Mouse (Mus musculus) heart, embryonic 10.5 days (tissue): ENCODE data around the gene Atp8a1. TPM values are rescaled to one million over a fixed set of nuclear protein-coding genes. Genes with fewer than 3 reads are reported as not detected.

Experiments
- DNase-seq: peaks from one replicate; pipeline ENCODE4 v3.0.0-alpha.2; 2017; ENCODE audit warnings: low spot score
- H3K27ac ChIP-seq: fragments of 300-500 bp; sonication (generic); 2 replicates; pipeline ENCODE4 v1.5.1; 2016; ENCODE audit warnings: mild to moderate bottlenecking
- H3K27me3 ChIP-seq: fragments of 300-500 bp; sonication (generic); 2 replicates; pipeline ENCODE4 v1.6.1; 2016; ENCODE audit warnings: mild to moderate bottlenecking; ENCODE audit not compliant: poor library complexity, insufficient read depth, severe bottlenecking
- H3K36me3 ChIP-seq: fragments of 300-500 bp; sonication (generic); 2 replicates; pipeline ENCODE4 v1.6.1; 2016; ENCODE audit warnings: mild to moderate bottlenecking, moderate library complexity
- H3K4me1 ChIP-seq: fragments of 300-500 bp; sonication (generic); 2 replicates; pipeline ENCODE4 v1.6.1; 2016; ENCODE audit warnings: mild to moderate bottlenecking
- H3K4me3 ChIP-seq: fragments of 300-500 bp; sonication (generic); 2 replicates; pipeline ENCODE4 v1.5.1; 2016; ENCODE audit warnings: mild to moderate bottlenecking, moderate library complexity
- H3K9me3 ChIP-seq: fragments of 300-500 bp; sonication (generic); 2 replicates; pipeline ENCODE4 v1.6.1; 2016; ENCODE audit warnings: mild to moderate bottlenecking, moderate library complexity
- WGBS: fragments of 180-500 bp; shearing (Covaris S2); methylation state at CpG from one replicate; pipeline ENCODE4 v1.1.7; 2016; 5-methylcytosine and 5-hydroxymethylcytosine counted together
- polyA plus RNA-seq: library from polyadenylated mRNA; unstranded; fragments of >200 nt; fragmentation: Nextera tagmentation; extraction: Ambion mirVana; gene quantifications from 2 replicates; pipeline ENCODE4 v1.2.1, GENCODE M21; 2016

Gene Atp8a1
- 16.2 and 19.9 TPM in 2 replicates for polyA plus RNA-seq

DNA sequence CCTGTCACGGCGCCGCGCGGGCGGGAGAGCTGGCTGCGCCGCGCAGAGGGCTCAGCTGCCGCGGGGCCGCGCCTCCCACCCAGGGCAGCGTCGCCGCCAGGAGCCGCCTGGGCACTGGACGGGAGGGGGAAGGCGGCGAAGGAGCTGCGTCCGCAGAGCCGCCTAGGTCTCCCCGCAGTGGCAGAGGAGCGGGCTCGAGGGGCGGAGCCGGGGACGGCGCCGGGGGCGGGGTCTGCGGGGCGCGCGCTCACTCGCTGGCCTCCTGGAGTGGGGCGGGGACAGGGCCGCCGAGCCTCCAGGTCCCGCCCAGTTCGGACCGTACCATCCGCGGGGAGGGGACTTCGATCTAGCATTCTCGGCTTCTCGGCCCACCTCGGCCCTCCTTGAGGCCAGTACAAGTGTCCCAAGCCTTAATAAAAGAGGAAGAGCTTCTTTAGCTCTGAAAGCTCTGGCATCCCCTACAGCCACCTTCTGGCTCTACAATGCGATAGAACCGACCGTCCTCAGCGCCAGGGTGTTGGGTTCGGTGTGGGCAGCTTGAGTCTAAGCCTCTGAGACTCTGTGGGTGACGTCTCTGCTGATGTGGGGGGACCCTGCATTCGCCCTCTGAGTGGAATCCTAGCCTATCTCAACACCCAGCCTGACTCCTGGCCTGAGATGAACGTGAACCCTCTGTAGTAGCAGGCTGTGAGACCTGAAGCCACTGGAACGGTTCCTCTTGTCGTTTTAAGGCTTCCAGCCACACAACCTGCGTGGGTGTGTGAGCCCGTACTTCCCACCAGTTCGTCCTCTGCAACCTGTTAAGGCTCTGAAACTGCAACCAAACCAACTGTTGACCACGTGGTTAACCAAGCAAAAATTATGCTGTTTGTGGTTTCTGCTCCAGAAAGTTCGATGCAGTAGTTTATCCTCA is at the start of gene Atp8a1:
TSS of gene Atp8a1 (minus strand) at position 182 of the 913 bp plus-strand sequence.
- WGBS = under 1% methylated on average over 62 of the region's 64 CpGs
- Histone ChIP-seq H3K27ac (peak within 1 kb of the TSS; percentile 90), H3K4me1 (peaks cover 23% of the 10 kb centered on the region), H3K9me3 (no peaks in the 10 kb centered on the region), H3K27me3 (no peaks in the 10 kb centered on the region), H3K4me3 (peak within 1 kb of the TSS; percentile 88), H3K36me3 (no peaks in the 10 kb centered on the region)
- peak; percentile 98 for DNase-seq

DNA sequence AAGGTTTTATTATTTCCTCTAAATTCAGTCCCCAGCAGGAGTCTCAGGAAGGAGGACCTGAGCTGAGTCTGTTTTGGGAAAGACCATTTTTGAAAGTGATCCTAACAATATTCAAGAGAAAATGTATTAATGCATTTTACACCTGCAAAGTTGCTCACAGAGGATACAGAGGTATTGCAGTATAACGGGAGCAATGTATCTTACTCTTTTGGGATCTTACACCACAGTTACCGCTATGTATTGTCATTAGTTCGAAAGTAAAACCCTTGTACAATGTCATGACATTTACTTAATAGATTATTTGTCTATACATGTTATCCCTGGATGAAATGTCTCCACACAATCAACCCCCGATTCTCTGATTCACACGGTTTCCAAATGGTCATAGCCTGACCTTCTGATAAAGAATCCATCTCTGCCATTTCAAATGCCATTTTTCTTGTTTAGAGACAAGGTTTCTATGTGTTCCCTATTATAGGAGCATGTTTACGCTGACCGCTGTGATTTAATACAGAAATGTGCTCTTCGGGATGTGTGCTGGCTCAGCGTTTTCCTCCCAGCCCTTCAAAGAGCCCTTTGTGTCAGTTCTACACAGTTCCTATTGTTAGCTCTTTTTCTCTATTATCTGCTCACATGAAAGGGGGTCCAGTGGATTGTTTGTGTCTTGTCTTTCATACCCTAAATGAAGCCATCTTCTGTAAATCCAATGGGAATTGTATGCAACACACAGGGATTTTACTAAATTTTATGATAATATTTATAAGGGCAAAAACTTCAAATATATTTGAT is 37.4 kb upstream of the Atp8a1 start:
- 85% methylated on average over 9 of the region's 9 CpGs for WGBS
- Histone ChIP-seq H3K36me3 (no peaks in the 10 kb centered on the region), H3K9me3 (no peaks in the 10 kb centered on the region), H3K4me3 (no peak overlapping the region), H3K4me1 (no peaks in the 10 kb centered on the region), H3K27ac (no peak overlapping the region), H3K27me3 (no peaks in the 10 kb centered on the region)
- no peak for DNase-seq

DNA sequence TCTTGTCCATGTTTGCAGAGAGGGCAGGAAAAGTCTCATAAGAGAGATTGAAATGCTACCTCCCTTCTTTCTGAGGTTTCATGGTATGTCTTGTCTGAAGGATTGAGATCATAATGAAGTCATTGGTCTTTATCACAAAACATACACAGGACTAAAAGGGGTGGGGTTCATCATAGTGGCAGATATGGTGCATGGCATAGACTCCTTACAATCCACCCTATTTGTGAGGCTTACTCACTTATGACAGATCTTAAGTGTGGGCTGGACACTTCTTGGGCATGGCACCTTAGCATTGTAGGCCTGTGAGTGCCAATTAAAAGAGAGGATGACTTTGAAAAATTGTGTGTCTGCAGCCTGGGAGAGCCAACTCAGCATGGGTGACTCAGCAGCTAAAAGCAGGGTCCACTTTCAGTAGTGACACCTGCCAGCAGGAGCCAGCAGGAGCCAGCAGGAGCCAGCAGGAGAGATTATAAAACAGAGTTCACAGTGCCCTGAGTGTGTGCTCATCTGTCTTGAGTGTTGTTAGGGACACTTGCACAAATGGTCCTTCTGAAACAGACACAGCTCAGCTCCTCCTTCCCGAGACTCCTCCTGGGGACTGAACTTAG is 36.4 kb upstream of the Atp8a1 start:
- DNase-seq = no peak
- Histone ChIP-seq H3K27ac (no peak overlapping the region), H3K4me3 (no peak overlapping the region), H3K9me3 (no peaks in the 10 kb centered on the region), H3K27me3 (no peaks in the 10 kb centered on the region), H3K36me3 (no peaks in the 10 kb centered on the region), H3K4me1 (no peaks in the 10 kb centered on the region)
- WGBS = 64% methylated on average over 1 of the region's 1 CpGs

DNA sequence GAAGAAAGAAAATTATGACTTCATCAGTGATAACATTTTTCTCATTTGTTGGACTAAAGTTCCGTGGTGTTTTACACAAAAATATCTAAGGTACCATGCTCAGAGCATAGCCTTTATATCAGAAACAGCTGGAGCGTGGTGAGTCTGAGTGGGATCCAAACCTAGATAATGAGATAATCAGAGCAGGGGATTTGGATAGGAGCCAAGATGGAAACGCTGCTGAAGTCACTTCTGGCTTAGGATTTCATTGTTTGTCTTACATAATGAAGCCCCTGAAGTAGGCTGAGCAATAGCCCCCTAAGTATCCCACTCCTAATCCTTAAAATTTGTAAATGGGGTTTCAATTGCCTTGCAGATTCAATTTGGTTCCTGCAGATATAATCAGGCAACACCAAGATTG is 24.2 kb upstream of the Atp8a1 start:
- Histone ChIP-seq H3K9me3 (no peaks in the 10 kb centered on the region), H3K36me3 (no peaks in the 10 kb centered on the region), H3K27me3 (no peaks in the 10 kb centered on the region), H3K4me1 (no peaks in the 10 kb centered on the region), H3K4me3 (no peak overlapping the region), H3K27ac (no peak overlapping the region)
- WGBS = 46% methylated on average over 3 of the region's 3 CpGs
- DNase-seq = no peak

DNA sequence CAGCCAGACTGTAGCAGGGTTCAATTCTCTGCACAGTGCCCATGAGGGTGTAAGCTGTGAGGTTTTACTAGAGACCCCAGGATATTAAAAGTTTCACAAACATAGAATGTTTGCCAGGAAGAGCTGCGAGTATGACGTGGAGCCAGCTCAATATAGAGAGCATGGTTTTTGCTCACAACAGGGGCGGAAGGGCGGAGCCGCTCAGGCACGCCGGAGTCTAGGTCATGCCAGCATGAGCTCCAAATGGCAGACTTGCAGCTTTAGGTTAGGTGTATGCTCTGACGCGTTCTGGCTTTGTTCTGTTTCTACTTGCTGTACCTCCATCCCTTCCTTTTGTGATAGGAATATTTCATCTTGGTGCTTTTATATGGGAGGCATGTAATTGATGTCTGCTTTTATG is 19.0 kb upstream of the Atp8a1 start:
- Histone ChIP-seq H3K36me3 (no peaks in the 10 kb centered on the region), H3K27ac (no peak overlapping the region), H3K27me3 (no peaks in the 10 kb centered on the region), H3K4me1 (no peaks in the 10 kb centered on the region), H3K4me3 (no peak overlapping the region), H3K9me3 (no peaks in the 10 kb centered on the region)
- no peak for DNase-seq
- WGBS = 76% methylated on average over 9 of the region's 9 CpGs

DNA sequence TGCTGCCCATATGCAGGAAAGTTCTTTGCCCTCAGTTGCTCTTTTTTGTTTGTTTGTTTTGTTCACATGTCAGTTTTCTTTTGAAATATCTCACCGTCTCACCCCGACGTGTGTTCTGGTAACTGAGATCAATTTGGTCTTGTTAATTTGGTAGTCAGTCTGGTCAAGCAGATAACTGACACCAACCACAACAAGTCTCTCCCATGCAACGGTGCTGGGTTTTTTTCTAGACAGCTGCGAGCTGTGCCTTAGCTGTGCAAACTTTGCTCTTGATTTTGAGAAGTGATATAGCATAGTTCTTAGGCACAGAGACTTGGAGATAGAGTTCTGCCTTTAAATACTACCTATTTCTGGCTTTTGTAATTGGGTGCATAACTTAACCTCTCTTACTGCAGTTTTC is 18.4 kb upstream of the Atp8a1 start:
- 74% methylated on average over 5 of the region's 5 CpGs for WGBS
- Histone ChIP-seq H3K9me3 (no peaks in the 10 kb centered on the region), H3K36me3 (no peaks in the 10 kb centered on the region)

DNA sequence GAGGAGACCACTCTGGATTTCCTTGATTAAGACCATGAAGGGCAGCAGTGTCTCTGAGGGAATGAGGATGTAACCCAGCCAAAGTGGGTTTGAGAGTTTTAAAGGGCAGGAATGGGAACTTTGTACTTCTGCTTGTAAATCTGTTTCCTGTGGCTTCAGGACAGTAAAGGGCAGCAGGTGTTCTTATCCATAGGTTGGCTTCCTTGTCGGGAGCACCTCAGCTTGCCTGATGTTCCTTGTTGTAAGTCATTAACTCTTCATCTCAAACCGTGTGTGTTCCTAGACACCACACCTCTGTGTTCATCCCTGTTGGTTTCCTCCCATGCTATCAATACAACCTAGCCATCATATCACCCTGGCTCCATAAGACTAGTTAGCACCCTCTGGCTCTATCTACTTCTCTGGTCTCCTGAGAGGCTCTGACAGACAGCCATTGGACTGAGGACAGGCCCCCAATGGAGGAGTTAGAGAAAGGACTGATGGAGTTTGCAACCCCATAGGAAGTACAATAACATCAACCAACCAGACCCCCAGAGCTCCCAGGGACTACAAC is 17.4 kb upstream of the Atp8a1 start:
- H3K36me3 ChIP-seq = no peaks in the 10 kb centered on the region
- WGBS = 82% methylated on average over 2 of the region's 2 CpGs

More for the DNA sequence above, 18.4 kb upstream of the Atp8a1 start:
- no peaks in the 10 kb centered on the region for H3K4me1 ChIP-seq
- no peak overlapping the region for H3K27ac ChIP-seq
- DNase-seq = no peak
- H3K4me3 ChIP-seq = no peak overlapping the region
- no peaks in the 10 kb centered on the region for H3K27me3 ChIP-seq

DNA sequence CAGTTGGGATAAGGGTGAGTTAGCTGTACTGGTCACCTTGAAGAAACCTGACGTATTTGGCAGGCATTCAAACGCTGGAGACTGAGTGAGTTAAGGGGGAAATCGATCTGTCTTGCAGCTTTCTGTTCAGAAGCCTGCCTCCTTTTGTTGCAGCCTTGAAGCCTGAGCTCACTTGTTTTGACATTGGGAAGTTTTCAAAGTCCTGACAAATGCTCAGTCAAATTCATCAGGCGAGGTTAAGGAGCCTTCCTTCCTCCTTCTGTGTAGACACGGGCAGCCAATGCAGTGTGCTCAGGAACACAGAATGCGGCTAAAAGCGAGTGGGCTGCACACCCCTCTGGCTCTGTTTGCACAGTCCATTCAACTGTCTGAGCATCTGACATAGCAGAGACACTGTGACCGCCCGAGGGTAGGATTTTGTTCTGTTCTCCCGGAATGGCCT is 16.7 kb upstream of the Atp8a1 start:
- Histone ChIP-seq H3K36me3 (no peaks in the 10 kb centered on the region), H3K9me3 (no peaks in the 10 kb centered on the region), H3K4me3 (no peak overlapping the region), H3K27me3 (no peaks in the 10 kb centered on the region), H3K27ac (no peak overlapping the region), H3K4me1 (no peaks in the 10 kb centered on the region)
- WGBS = 68% methylated on average over 10 of the region's 10 CpGs
- no peak for DNase-seq

More for the DNA sequence above, 17.4 kb upstream of the Atp8a1 start:
- Histone ChIP-seq H3K27me3 (no peaks in the 10 kb centered on the region), H3K4me1 (no peaks in the 10 kb centered on the region), H3K27ac (no peak overlapping the region), H3K9me3 (no peaks in the 10 kb centered on the region), H3K4me3 (no peak overlapping the region)
- no peak for DNase-seq

DNA sequence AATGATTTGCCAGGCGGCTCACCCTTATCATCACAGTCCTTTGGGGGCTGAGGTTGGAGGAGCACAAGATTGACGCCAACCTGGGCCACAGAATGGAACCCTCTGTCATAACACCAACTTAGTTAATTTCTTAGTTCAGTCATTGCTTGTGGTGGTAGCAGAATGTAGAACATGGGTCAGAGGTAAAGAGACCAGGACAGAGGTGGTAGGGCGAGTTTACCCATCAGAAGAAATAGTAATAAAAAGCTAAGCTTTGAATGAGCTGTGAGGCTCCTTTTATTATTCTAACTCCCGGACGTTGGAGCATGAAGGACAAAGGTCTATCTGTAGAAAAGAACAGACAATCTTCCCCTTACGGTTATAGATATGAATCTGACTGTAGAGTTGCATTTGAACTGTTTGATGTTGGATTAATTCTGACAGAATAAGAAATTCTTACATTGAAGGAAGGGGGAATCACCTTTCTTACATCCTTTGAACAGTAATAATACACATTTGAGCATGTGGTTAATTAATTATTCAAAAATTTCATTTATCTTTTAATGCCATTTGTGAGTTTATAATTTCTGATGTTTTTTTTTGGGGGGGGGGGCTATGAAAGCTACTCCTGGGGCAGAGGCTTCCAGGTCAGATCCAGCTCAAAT is 7.9 kb upstream of the Atp8a1 start:
- WGBS = 78% methylated on average over 6 of the region's 6 CpGs
- DNase-seq = no peak
- Histone ChIP-seq H3K27ac (no peak overlapping the region), H3K4me1 (no peaks in the 10 kb centered on the region), H3K4me3 (no peak overlapping the region), H3K36me3 (no peaks in the 10 kb centered on the region), H3K27me3 (no peaks in the 10 kb centered on the region), H3K9me3 (no peaks in the 10 kb centered on the region)

DNA sequence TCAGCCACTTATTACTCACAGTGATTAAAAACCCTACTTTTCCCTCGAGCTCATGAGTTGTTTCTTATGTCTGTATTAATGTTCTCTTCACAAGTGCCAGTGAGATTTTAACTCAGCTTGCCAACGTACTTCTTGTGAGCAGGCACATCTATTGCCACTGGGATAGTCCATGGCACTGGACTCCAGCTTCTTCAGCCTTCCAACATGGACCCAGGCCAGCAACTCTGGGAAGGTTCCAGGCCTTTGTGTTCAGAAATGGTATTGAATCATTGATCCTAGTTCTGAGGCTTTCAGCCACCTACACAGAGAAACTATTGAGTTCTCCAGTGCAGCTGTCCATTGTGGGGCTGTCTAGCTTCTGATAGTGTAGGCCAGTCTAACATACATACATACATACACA is 5.6 kb upstream of the Atp8a1 start:
- no peak for DNase-seq
- Histone ChIP-seq H3K4me3 (no peak overlapping the region), H3K27ac (no peak overlapping the region), H3K27me3 (no peaks in the 10 kb centered on the region), H3K9me3 (no peaks in the 10 kb centered on the region), H3K36me3 (no peaks in the 10 kb centered on the region), H3K4me1 (no peaks in the 10 kb centered on the region)
- 79% methylated on average over 2 of the region's 2 CpGs for WGBS

DNA sequence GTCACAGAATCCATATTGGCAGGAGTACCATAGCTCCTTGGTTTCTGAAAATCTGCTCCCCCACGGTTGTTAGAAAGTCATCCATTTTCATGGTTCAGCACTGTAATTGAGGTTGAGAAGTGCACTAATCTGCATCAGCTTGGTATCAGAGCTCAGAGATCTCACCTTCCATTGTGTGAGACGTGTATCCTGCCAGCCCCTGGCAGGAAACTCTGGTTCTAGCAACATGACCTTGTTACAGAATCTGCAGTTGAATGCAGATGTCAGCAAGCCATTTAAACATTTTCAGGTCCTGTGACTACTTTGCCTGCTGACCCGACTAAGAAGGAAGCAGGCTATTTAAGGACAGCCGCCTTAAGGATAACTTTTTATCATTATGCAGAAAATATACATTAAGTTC is 2.2 kb upstream of the Atp8a1 start:
- no peak for DNase-seq
- WGBS = 64% methylated on average over 4 of the region's 4 CpGs

DNA sequence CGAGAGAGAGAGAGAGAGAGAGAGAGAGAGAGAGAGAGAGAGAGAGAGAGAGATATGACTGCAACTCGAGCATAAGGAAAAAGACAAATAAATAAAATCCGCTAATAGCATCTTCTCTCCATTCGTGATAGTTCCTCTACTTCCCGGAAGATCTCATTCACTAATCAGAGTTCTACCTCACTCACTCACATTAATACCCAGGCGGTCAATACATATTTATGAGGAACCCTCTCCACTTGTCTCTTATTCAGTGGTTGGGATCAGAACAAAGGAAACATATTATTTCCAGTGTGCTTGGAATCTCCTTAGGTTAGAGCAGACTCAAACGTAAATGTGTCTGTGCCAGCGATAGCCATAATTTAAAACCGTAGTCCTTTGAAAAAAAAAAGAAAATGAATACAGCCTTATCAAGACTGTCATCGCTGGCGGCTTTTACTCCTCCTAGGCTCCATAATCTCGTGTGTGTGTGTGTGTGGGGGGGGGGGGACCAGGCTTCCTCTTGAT is 1.3 kb upstream of the Atp8a1 start:
- WGBS = 64% methylated on average over 12 of the region's 12 CpGs
- Histone ChIP-seq H3K27me3 (no peaks in the 10 kb centered on the region), H3K36me3 (no peaks in the 10 kb centered on the region), H3K4me1 (peaks cover 20% of the 10 kb centered on the region), H3K9me3 (no peaks in the 10 kb centered on the region), H3K4me3 (peak overlapping the region; percentile 88; the same call in 1 of the 2 replicates), H3K27ac (no peak overlapping the region)
- DNase-seq = no peak

More for the DNA sequence above, 2.2 kb upstream of the Atp8a1 start:
- Histone ChIP-seq H3K36me3 (no peaks in the 10 kb centered on the region), H3K4me1 (peaks cover 12% of the 10 kb centered on the region), H3K27me3 (no peaks in the 10 kb centered on the region), H3K9me3 (no peaks in the 10 kb centered on the region), H3K4me3 (no peak overlapping the region), H3K27ac (no peak overlapping the region)
